Mouse (Mus musculus) myocyte (in vitro differentiated cells): ENCODE measurements around the gene Gm960. TPM values are rescaled to one million over a fixed set of nuclear protein-coding genes. Genes with fewer than 3 reads are reported as not detected.

Source experiments
- H3K27me3 ChIP-seq: one replicate; pipeline ENCODE4 v1.6.1; 2011; ENCODE audit not compliant: control insufficient read depth, insufficient read depth, insufficient read length
- H3K36me3 ChIP-seq: one replicate; pipeline ENCODE4 v1.6.1; 2011; ENCODE audit not compliant: control insufficient read depth, insufficient read depth
- H3K4me2 ChIP-seq: one replicate; pipeline ENCODE4 v1.6.1; 2011; ENCODE audit warnings: low read depth, control low read depth
- H3K4me3 ChIP-seq: one replicate; pipeline ENCODE4 v1.5.1; 2011; ENCODE audit warnings: mild to moderate bottlenecking, control low read depth, moderate library complexity
- H3K79me2 ChIP-seq: one replicate; pipeline ENCODE4 v1.6.1; 2011; ENCODE audit not compliant: control insufficient read depth, insufficient read depth
- H3ac ChIP-seq: one replicate; pipeline ENCODE4 v1.6.1; 2011; ENCODE audit not compliant: control insufficient read depth, insufficient read length
- CEBPB ChIP-seq: IDR thresholded peaks from 2 replicates; pipeline ENCODE4 v1.6.1; 2011; ENCODE audit warnings: mild to moderate bottlenecking, moderate library complexity; ENCODE audit not compliant: poor library complexity, insufficient read depth, severe bottlenecking
- E2F4 ChIP-seq: IDR thresholded peaks from one replicate; pipeline ENCODE4 v1.6.1; 2011; ENCODE audit warnings: mild to moderate bottlenecking, control low read depth, moderate library complexity; ENCODE audit not compliant: insufficient read depth
- MAX ChIP-seq: IDR thresholded peaks from one replicate; pipeline ENCODE4 v1.6.1; 2011; ENCODE audit warnings: low read depth, mild to moderate bottlenecking, control low read depth
- MYOD1 ChIP-seq, 3 experiments: IDR thresholded peaks; one replicate each; pipeline ENCODE4 v1.6.1; 2011; ENCODE audit warnings: control low read depth in 2 of 3, low read depth in 2 of 3, mild to moderate bottlenecking in 2 of 3, moderate library complexity in 1 of 3; ENCODE audit not compliant: insufficient read length in 2 of 3, control insufficient read depth in 1 of 3
- MYOG ChIP-seq, 3 experiments: IDR thresholded peaks; one replicate each; pipeline ENCODE4 v1.6.1; 2011; ENCODE audit warnings: control low read depth in 2 of 3, low read depth in 2 of 3, mild to moderate bottlenecking in 2 of 3; ENCODE audit not compliant: insufficient read length in 2 of 3, control insufficient read depth in 1 of 3, insufficient read depth in 1 of 3
- POLR2A ChIP-seq: IDR thresholded peaks from one replicate; pipeline ENCODE4 v1.6.1; 2011; ENCODE audit warnings: low read depth, mild to moderate bottlenecking, control low read depth, moderate library complexity; ENCODE audit not compliant: insufficient read length
- POLR2AphosphoS2 ChIP-seq: IDR thresholded peaks from one replicate; pipeline ENCODE4 v1.6.1; 2011; ENCODE audit warnings: low read depth, control low read depth; ENCODE audit not compliant: insufficient read length
- REST ChIP-seq: IDR thresholded peaks from one replicate; pipeline ENCODE4 v1.6.1; 2011; ENCODE audit warnings: mild to moderate bottlenecking, control low read depth, moderate library complexity; ENCODE audit not compliant: insufficient read depth, insufficient read length
- SRF ChIP-seq: IDR thresholded peaks from one replicate; pipeline ENCODE4 v1.6.1; 2011; ENCODE audit warnings: low read depth; ENCODE audit not compliant: control insufficient read depth, insufficient read length
- TCF12 ChIP-seq: IDR thresholded peaks from one replicate; pipeline ENCODE4 v1.6.1; 2011; ENCODE audit warnings: mild to moderate bottlenecking, control low read depth; ENCODE audit not compliant: poor library complexity, insufficient read depth, severe bottlenecking
- TCF3 ChIP-seq: IDR thresholded peaks from one replicate; pipeline ENCODE4 v1.6.1; 2011; ENCODE audit warnings: low read depth, control low read depth; ENCODE audit not compliant: insufficient read length
- USF1 ChIP-seq: IDR thresholded peaks from one replicate; pipeline ENCODE4 v1.6.1; 2011; ENCODE audit warnings: low read depth, mild to moderate bottlenecking, control low read depth, moderate library complexity
- polyA plus RNA-seq: library from polyadenylated mRNA; unstranded; fragments of >200 nt; fragmentation: generic; extraction: Trizol; gene quantifications from one replicate; pipeline ENCODE4 v1.2.1, GENCODE M21; 2012; ENCODE audit warnings: missing spikeins

Gm960 gene
- polyA plus RNA-seq, 1 experiment, result 0.90 TPM

DNA sequence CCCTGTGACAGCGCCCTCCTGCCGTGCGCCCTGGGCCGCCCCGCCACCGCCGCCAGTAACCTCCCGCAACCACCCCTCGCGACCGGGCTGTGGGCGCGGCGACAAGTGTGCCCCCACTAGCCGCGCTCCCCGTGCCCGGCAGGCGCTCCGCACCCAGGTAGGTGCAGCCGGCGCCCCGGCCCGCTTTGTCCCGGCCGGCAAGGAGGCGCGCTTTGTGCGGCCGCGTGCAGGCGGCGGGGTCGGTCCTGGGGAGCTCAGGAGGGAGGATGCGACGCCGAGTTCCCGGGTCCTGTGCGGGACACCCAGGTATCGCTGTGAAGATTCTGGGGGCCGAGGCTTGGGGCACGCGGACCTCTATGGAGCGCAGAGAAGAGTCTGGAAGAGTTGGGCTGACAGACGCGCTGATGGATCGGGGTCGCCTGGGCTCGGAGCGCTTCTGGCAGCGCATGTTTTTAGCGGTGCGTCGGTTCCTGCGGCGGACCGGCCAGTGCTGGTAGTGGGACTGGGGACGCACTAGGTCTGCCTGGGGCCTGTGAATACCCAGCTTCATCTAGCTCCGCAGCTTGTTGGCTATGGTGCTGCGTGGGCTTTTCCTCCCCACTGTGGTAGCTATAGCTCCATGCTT, 13.8 kb upstream of the Gm960 start:
- Histone ChIP-seq H3K4me3 (no peak overlapping the region), H3K79me2 (no peaks in the 10 kb centered on the region), H3K27me3 (peaks cover 19% of the 10 kb centered on the region), H3ac (no peak overlapping the region), H3K36me3 (no peaks in the 10 kb centered on the region), H3K4me2 (no peak overlapping the region)
- no peak for TF ChIP-seq TCF3
- TF ChIP-seq E2F4, result no peak
- TF ChIP-seq CEBPB, result no peak
- no peak for TF ChIP-seq POLR2AphosphoS2
- TF ChIP-seq SRF, result no peak
- no peak for TF ChIP-seq USF1
- no peak for TF ChIP-seq REST
- no peak for TF ChIP-seq MYOG (IDR thresholded peaks at IDR 0.05; ENCODE audit: control insufficient read depth in 1 of 3, insufficient read depth in 1 of 3, insufficient read length in 2 of 3, low read depth in 2 of 3)
- no peak for TF ChIP-seq MYOD1 (IDR thresholded peaks at IDR 0.05; ENCODE audit: control insufficient read depth in 1 of 3, insufficient read length in 2 of 3, low read depth in 2 of 3)
- no peak for TF ChIP-seq MAX
- no peak for TF ChIP-seq TCF12
- TF ChIP-seq POLR2A, result no peak

- Histone ChIP-seq H3K4me2 (no peak overlapping the region), H3K79me2 (no peaks in the 10 kb centered on the region), H3ac (no peak overlapping the region), H3K27me3 (peaks cover 19% of the 10 kb centered on the region), H3K36me3 (no peaks in the 10 kb centered on the region), H3K4me3 (no peak overlapping the region)
- TF ChIP-seq MYOG (IDR thresholded peaks at IDR 0.05; ENCODE audit: control insufficient read depth in 1 of 3, insufficient read depth in 1 of 3, insufficient read length in 2 of 3, low read depth in 2 of 3) (no peak), MAX (no peak), TCF12 (no peak)
These were observed 13.2 kb upstream of the Gm960 start for GRCm38 (mm10) chr19:4711601-4712155.

- Histone ChIP-seq H3K36me3 (no peaks in the 10 kb centered on the region), H3K4me2 (no peak within 1 kb of the TSS), H3K4me3 (no peak within 1 kb of the TSS), H3ac (no peak within 1 kb of the TSS), H3K79me2 (no peaks in the 10 kb centered on the region), H3K27me3 (peaks cover 19% of the 10 kb centered on the region)
- no peak for TF ChIP-seq TCF3
- no peak for TF ChIP-seq E2F4
- no peak for TF ChIP-seq MAX
- no peak for TF ChIP-seq TCF12
- TF ChIP-seq POLR2AphosphoS2, result no peak
- TF ChIP-seq MYOD1 (IDR thresholded peaks at IDR 0.05; ENCODE audit: control insufficient read depth in 1 of 3, insufficient read length in 2 of 3, low read depth in 2 of 3), result no peak
- TF ChIP-seq SRF, result no peak
- no peak for TF ChIP-seq POLR2A
- TF ChIP-seq USF1, result no peak
- no peak for TF ChIP-seq REST
- TF ChIP-seq MYOG (IDR thresholded peaks at IDR 0.05; ENCODE audit: control insufficient read depth in 1 of 3, insufficient read depth in 1 of 3, insufficient read length in 2 of 3, low read depth in 2 of 3), result no peak
These were observed 12.7 kb upstream of the Gm960 start, which contains the start of gene Sptbn2 for GRCm38 (mm10) chr19:4711098-4711600. Gene Sptbn2, plus strand, starts transcription at chr19:4711167.

GRCm38 (mm10) chr19:4708765-4709164, 10.3 kb upstream of the Gm960 start:
- H3K79me2 ChIP-seq, result no peaks in the 10 kb centered on the region
- H3ac ChIP-seq, result no peak overlapping the region
- TF ChIP-seq USF1, result no peak
- no peak for TF ChIP-seq MYOD1 (IDR thresholded peaks at IDR 0.05; ENCODE audit: control insufficient read depth in 1 of 3, insufficient read length in 2 of 3, low read depth in 2 of 3)
- no peak for TF ChIP-seq MAX
- TF ChIP-seq SRF, result no peak
- TF ChIP-seq E2F4, result no peak
- TF ChIP-seq MYOG (IDR thresholded peaks at IDR 0.05; ENCODE audit: control insufficient read depth in 1 of 3, insufficient read depth in 1 of 3, insufficient read length in 2 of 3, low read depth in 2 of 3), result no peak
- TF ChIP-seq TCF3, result no peak
- TF ChIP-seq REST, result no peak
- TF ChIP-seq CEBPB, result no peak
- TF ChIP-seq TCF12, result no peak
- TF ChIP-seq POLR2AphosphoS2, result no peak
- peaks cover 19% of the 10 kb centered on the region for H3K27me3 ChIP-seq
- no peak overlapping the region for H3K4me3 ChIP-seq
- H3K4me2 ChIP-seq, result no peak overlapping the region
- no peaks in the 10 kb centered on the region for H3K36me3 ChIP-seq

GRCm38 (mm10) chr19:4701221-4701620, 2.8 kb upstream of the Gm960 start:
- TF ChIP-seq REST, result no peak
- TF ChIP-seq MYOD1 (IDR thresholded peaks at IDR 0.05; ENCODE audit: control insufficient read depth in 1 of 3, insufficient read length in 2 of 3, low read depth in 2 of 3), result peak in 1 of 3 experiments; percentile 57
- Histone ChIP-seq H3ac (no peak overlapping the region), H3K27me3 (no peaks in the 10 kb centered on the region), H3K36me3 (no peaks in the 10 kb centered on the region), H3K4me3 (no peak overlapping the region), H3K4me2 (peak overlapping the region; percentile 47), H3K79me2 (no peaks in the 10 kb centered on the region)
